Mouse (Mus musculus) CH12.LX (cell line): Measurements from ENCODE around the gene Kdm5b. TPM values are rescaled to one million over a fixed set of nuclear protein-coding genes. Genes with fewer than 3 reads are reported as not detected.

ENCODE experiments used
- DNase-seq: peaks from one replicate; pipeline ENCODE4 v3.0.0-alpha.2; 2013; ENCODE audit errors: extremely low read depth
- H3K27ac ChIP-seq: 2 replicates; pipeline ENCODE4 v1.5.1; 2012; ENCODE audit warnings: low read depth, mild to moderate bottlenecking, control low read depth, moderate library complexity; ENCODE audit not compliant: insufficient read depth
- H3K27me3 ChIP-seq: replicated peaks from 2 replicates; pipeline ENCODE3; 2012; ENCODE audit warnings: inconsistent platforms
- H3K36me3 ChIP-seq, 2 experiments: replicated peaks in 1 of 2; 2 replicates each; pipeline versions ENCODE3 to v1.6.1; 2012; ENCODE audit warnings: inconsistent platforms in 1 of 2, low read length in 1 of 2, mild to moderate bottlenecking in 1 of 2, mixed read lengths in 1 of 2, moderate library complexity in 1 of 2; ENCODE audit not compliant: control insufficient read depth in 1 of 2, insufficient read depth in 1 of 2
- H3K4me1 ChIP-seq, 2 experiments: 2 replicates each; pipeline ENCODE4 v1.6.1; 2012; ENCODE audit warnings: inconsistent platforms in 1 of 2, moderate library complexity in 1 of 2; ENCODE audit not compliant: insufficient read depth in 2 of 2, control insufficient read depth in 1 of 2
- H3K4me2 ChIP-seq: 2 replicates; pipeline ENCODE4 v1.6.1; 2012; ENCODE audit warnings: low read depth, mild to moderate bottlenecking, control low read depth; ENCODE audit not compliant: poor library complexity, insufficient read depth, severe bottlenecking
- H3K4me3 ChIP-seq, 3 experiments: fragments of 150-350 bp in 1 of 3; sonication (generic) in 1 of 3; replicated peaks in 1 of 3; 2 replicates each; pipeline versions ENCODE3 to v1.5.1; 2011 to 2012; ENCODE audit warnings: low read depth in 2 of 3, low read length in 2 of 3, mild to moderate bottlenecking in 2 of 3, moderate library complexity in 2 of 3, control low read depth in 1 of 3, improper control_type of control experiment in 1 of 3, inconsistent platforms in 1 of 3, mixed read lengths in 1 of 3; ENCODE audit not compliant: poor library complexity in 1 of 3
- H3K79me2 ChIP-seq: replicated peaks from 2 replicates; pipeline ENCODE4 v1.6.1; 2012; ENCODE audit warnings: mild to moderate bottlenecking, moderate library complexity; ENCODE audit not compliant: control insufficient read depth, poor library complexity, insufficient read depth, severe bottlenecking; ENCODE audit errors: extremely low read depth
- H3K9ac ChIP-seq: 2 replicates; pipeline ENCODE4 v1.6.1; 2012; ENCODE audit warnings: low read depth, mild to moderate bottlenecking, control low read depth, moderate library complexity; ENCODE audit not compliant: insufficient read depth
- H3K9me3 ChIP-seq: replicated peaks from 2 replicates; pipeline ENCODE3; 2012; ENCODE audit warnings: low read length, inconsistent platforms, mixed read lengths
- BHLHE40 ChIP-seq: IDR thresholded peaks from 2 replicates; pipeline ENCODE4 v1.6.1; 2011; ENCODE audit warnings: mild to moderate bottlenecking, low read depth, low read length, improper control_type of control experiment
- CHD2 ChIP-seq: IDR thresholded peaks from 2 replicates; pipeline ENCODE4 v1.6.1; 2011; ENCODE audit warnings: low read length, improper control_type of control experiment
- CTCF ChIP-seq, 2 experiments: IDR thresholded peaks in 1 of 2; conservative IDR thresholded peaks in 1 of 2; 2 replicates each; pipeline ENCODE4 v1.5.1; 2011 to 2012; ENCODE audit warnings: low read depth in 2 of 2, low read length in 2 of 2, improper control_type of control experiment in 1 of 2, inconsistent platforms in 1 of 2, mild to moderate bottlenecking in 1 of 2, moderate library complexity in 1 of 2
- E2F4 ChIP-seq: IDR thresholded peaks from 2 replicates; pipeline ENCODE4 v1.6.1; 2011; ENCODE audit warnings: low read depth, low read length, improper control_type of control experiment; ENCODE audit not compliant: insufficient replicate concordance
- EP300 ChIP-seq: IDR thresholded peaks from 2 replicates; pipeline ENCODE4 v1.6.1; 2011; ENCODE audit warnings: low read length, improper control_type of control experiment
- GABPA ChIP-seq: IDR thresholded peaks from 2 replicates; pipeline ENCODE4 v1.6.1; 2012; ENCODE audit warnings: low read depth, low read length, improper control_type of control experiment, inconsistent platforms; ENCODE audit not compliant: insufficient replicate concordance
- HCFC1 ChIP-seq: IDR thresholded peaks from 2 replicates; pipeline ENCODE4 v1.6.1; 2012; ENCODE audit warnings: low read depth, mild to moderate bottlenecking, inconsistent platforms, low read length, improper control_type of control experiment
- IRF4 ChIP-seq: IDR thresholded peaks from 2 replicates; pipeline ENCODE4 v1.6.1; 2014; ENCODE audit warnings: low read depth, mild to moderate bottlenecking, inconsistent platforms, low read length, improper control_type of control experiment
- JUND ChIP-seq: conservative IDR thresholded peaks from 2 replicates; pipeline ENCODE4 v1.6.1; 2011; ENCODE audit warnings: low read depth, low read length, improper control_type of control experiment
- KAT2A ChIP-seq: IDR thresholded peaks from 2 replicates; pipeline ENCODE4 v1.6.1; 2012; ENCODE audit warnings: low read length, improper control_type of control experiment, inconsistent platforms; ENCODE audit not compliant: insufficient replicate concordance
- MAX ChIP-seq: IDR thresholded peaks from 2 replicates; pipeline ENCODE4 v1.6.1; 2011; ENCODE audit warnings: low read length, improper control_type of control experiment
- MAZ ChIP-seq: IDR thresholded peaks from 2 replicates; pipeline ENCODE4 v1.6.1; 2012; ENCODE audit warnings: low read depth, mild to moderate bottlenecking, inconsistent platforms, low read length, improper control_type of control experiment, moderate library complexity
- MXI1 ChIP-seq: IDR thresholded peaks from 2 replicates; pipeline ENCODE4 v1.6.1; 2011; ENCODE audit warnings: mild to moderate bottlenecking, low read depth, low read length, improper control_type of control experiment
- MYC ChIP-seq: IDR thresholded peaks from 2 replicates; pipeline ENCODE4 v1.6.1; 2011; ENCODE audit warnings: low read depth, mild to moderate bottlenecking, improper control_type of control experiment, low read length
- NELFE ChIP-seq: IDR thresholded peaks from 2 replicates; pipeline ENCODE4 v1.6.1; 2011; ENCODE audit warnings: low read depth, low read length, improper control_type of control experiment
- NRF1 ChIP-seq: IDR thresholded peaks from 2 replicates; pipeline ENCODE4 v1.6.1; 2014; ENCODE audit warnings: low read depth, mild to moderate bottlenecking, inconsistent platforms, low read length, improper control_type of control experiment, moderate library complexity
- POLR2A ChIP-seq: IDR thresholded peaks from 2 replicates; pipeline ENCODE4 v1.6.1; 2011; ENCODE audit warnings: low read depth, mild to moderate bottlenecking, improper control_type of control experiment, low read length
- RCOR1 ChIP-seq: conservative IDR thresholded peaks from 2 replicates; pipeline ENCODE4 v1.6.1; 2012; ENCODE audit warnings: low read depth, mild to moderate bottlenecking, inconsistent platforms, low read length, improper control_type of control experiment
- SIN3A ChIP-seq: IDR thresholded peaks from 2 replicates; pipeline ENCODE4 v1.6.1; 2012; ENCODE audit warnings: low read length, improper control_type of control experiment, inconsistent platforms
- SMC3 ChIP-seq: IDR thresholded peaks from 2 replicates; pipeline ENCODE4 v1.6.1; 2011; ENCODE audit warnings: low read depth, low read length, improper control_type of control experiment
- TBP ChIP-seq: conservative IDR thresholded peaks from 2 replicates; pipeline ENCODE4 v1.6.1; 2011; ENCODE audit warnings: low read depth, low read length, improper control_type of control experiment
- UBTF ChIP-seq: IDR thresholded peaks from 2 replicates; pipeline ENCODE4 v1.6.1; 2012; ENCODE audit warnings: low read depth, mild to moderate bottlenecking, inconsistent platforms, low read length, improper control_type of control experiment, moderate library complexity
- USF2 ChIP-seq: conservative IDR thresholded peaks from 2 replicates; pipeline ENCODE4 v1.6.1; 2011; ENCODE audit warnings: low read depth, low read length, improper control_type of control experiment
- ZKSCAN1 ChIP-seq: IDR thresholded peaks from 2 replicates; pipeline ENCODE4 v1.6.1; 2012; ENCODE audit warnings: low read depth, inconsistent platforms, low read length, improper control_type of control experiment, borderline replicate concordance
- ZMIZ1 ChIP-seq: IDR thresholded peaks from 2 replicates; pipeline ENCODE4 v1.6.1; 2012; ENCODE audit warnings: low read depth, mild to moderate bottlenecking, inconsistent platforms, low read length, improper control_type of control experiment
- ZNF384 ChIP-seq: IDR thresholded peaks from 2 replicates; pipeline ENCODE4 v1.6.1; 2012; ENCODE audit warnings: low read depth, low read length, improper control_type of control experiment, inconsistent platforms
- dilution Hi-C: fragments of 300-500 bp; cut with MboI; formaldehyde crosslinking; loops from 2 replicates; pipeline ENCODE4 v1.14.3; 2020; ENCODE audit warnings: low sequenced_read_pairs; ENCODE audit not compliant: extremely low pct_unique_long_range_greater_than_20kb, extremely low pct_ligation_motif_present
- in situ Hi-C: fragments of 300-500 bp; cut with MboI; formaldehyde crosslinking; loops from 3 replicates; pipeline ENCODE4 v1.14.3; 2019; ENCODE audit warnings: low sequenced_read_pairs, low pct_ligation_motif_present, low pct_unique_long_range_greater_than_20kb, mixed read lengths
- polyA plus RNA-seq: library from polyadenylated mRNA; unstranded; fragments of >175 nt; gene quantifications from 2 replicates; pipeline ENCODE4 v1.2.1, GENCODE M21; 2012; ENCODE audit warnings: low read depth; ENCODE audit not compliant: insufficient read length
- total RNA-seq, 2 experiments: library from RNA; depleted of rRNA; stranded (reverse); fragments of 300-350 nt in 1 of 2; fragments of >200 nt in 1 of 2; gene quantifications; 2 replicates each; pipeline ENCODE4 v1.2.3; 2012 to 2014

Gene Kdm5b
- total and polyA plus RNA-seq, 3 experiments, result 1.9 to 14.3 (median 4.1) TPM

DNA sequence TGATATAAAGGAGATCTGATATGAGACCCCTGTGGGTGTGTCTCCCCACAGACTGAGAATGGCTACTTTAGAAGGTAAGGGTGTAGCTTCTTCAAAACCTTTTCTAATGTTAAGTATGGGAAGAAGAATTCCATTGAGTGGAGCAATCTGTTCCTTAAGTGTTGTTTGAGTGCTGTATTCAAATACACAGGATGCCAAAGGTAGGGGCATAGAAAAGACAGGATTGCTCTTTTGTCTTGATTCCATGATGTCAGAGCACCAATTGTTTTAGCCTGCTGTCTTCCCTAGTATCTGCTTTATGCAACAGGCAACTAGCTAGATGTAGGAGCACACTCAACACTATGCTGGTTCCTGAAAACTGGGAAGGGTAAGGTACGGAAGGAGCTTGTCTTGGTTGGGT lies 24.9 kb upstream of the Kdm5b start:
- no peaks in the 10 kb centered on the region for H3K36me3 ChIP-seq
- H3K4me1 ChIP-seq, result no peaks in the 10 kb centered on the region
- H3K9ac ChIP-seq, result no peak overlapping the region
- dilution Hi-C loops, result no loop called here
- in situ Hi-C loops, result no loop called here
- H3K4me3 ChIP-seq, result no peak overlapping the region
- H3K9me3 ChIP-seq, result no peaks in the 10 kb centered on the region
- no peak for DNase-seq
- no peak for TF ChIP-seq ZMIZ1
- no peak for TF ChIP-seq E2F4
- no peak for TF ChIP-seq BHLHE40
- no peak for TF ChIP-seq NRF1
- no peak for TF ChIP-seq GABPA
- TF ChIP-seq SMC3, result no peak
- TF ChIP-seq UBTF, result no peak
- TF ChIP-seq IRF4, result no peak
- TF ChIP-seq MXI1, result no peak
- TF ChIP-seq POLR2A, result no peak
- no peak for TF ChIP-seq HCFC1
- TF ChIP-seq MYC, result no peak
- no peak for TF ChIP-seq CTCF (conservative IDR thresholded peaks at IDR 0.05 in 1 of 2, IDR thresholded peaks at IDR 0.05 in 1 of 2; ENCODE audit: low read depth in 2 of 2, low read length in 2 of 2)
- H3K4me2 ChIP-seq, result no peak overlapping the region
- H3K27me3 ChIP-seq, result no peaks in the 10 kb centered on the region
- H3K79me2 ChIP-seq, result no peaks in the 10 kb centered on the region
- no peak overlapping the region for H3K27ac ChIP-seq

GRCm38 (mm10) chr1:134535513-134535912 lies 24.5 kb upstream of the Kdm5b start:
- H3K9me3 ChIP-seq, result no peaks in the 10 kb centered on the region
- no peak overlapping the region for H3K9ac ChIP-seq
- no peak overlapping the region for H3K4me2 ChIP-seq
- dilution Hi-C loops, result no loop called here
- in situ Hi-C loops, result no loop called here
- H3K79me2 ChIP-seq, result no peaks in the 10 kb centered on the region
- H3K27me3 ChIP-seq, result no peaks in the 10 kb centered on the region
- no peak overlapping the region for H3K4me3 ChIP-seq
- TF ChIP-seq RCOR1 (no peak), CHD2 (no peak), ZKSCAN1 (no peak), ZNF384 (no peak), MAX (no peak), MXI1 (no peak), USF2 (no peak), EP300 (no peak), JUND (no peak), MAZ (no peak), NELFE (no peak), KAT2A (no peak), SIN3A (no peak), HCFC1 (no peak), TBP (no peak)
- peaks cover 0 to 2% of the 10 kb centered on the region in 2 experiments; a peak in 2 of 4 replicates for H3K4me1 ChIP-seq
- H3K36me3 ChIP-seq, result no peaks in the 10 kb centered on the region
- no peak overlapping the region for H3K27ac ChIP-seq
- DNase-seq, result no peak
